Mouse (Mus musculus): ENCODE data around the gene Cwc25.
"Not testable (repeated sequence)": the region's sequence is repeated elsewhere in the genome, so short reads cannot be mapped to it uniquely, and the experiment has no call there.

Gene Cwc25

GRCm38 (mm10) chr11:97775186-97775585 lies 8.8 kb upstream of the Cwc25 start:
- DNase-seq (ENCODE audit: low spot score): no peak

GRCm38 (mm10) chr11:97771410-97771809 lies 5.1 kb upstream of the Cwc25 start:
- DNase-seq (ENCODE audit: low spot score): no peak

DNA sequence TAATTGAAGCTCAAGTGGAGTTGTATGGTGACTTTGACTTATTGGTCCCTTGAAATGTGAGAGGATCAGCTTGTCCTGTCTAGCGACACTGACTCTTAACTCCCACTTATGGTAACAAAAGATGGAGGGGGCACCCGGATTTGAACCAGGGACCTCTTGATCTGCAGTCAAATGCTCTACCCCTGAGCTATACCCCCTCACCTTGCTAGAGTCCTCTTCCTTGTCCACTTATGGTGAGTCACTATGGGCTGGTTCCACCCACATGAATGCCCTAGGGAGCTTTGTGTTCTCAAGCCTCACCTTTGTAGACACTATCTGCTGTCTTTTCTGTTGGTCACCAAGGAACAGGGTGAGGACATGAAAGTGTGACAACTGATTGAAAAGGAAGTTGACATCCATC lies 3.3 kb upstream of the Cwc25 start:
- no peak for DNase-seq (ENCODE audit: low spot score)

GRCm38 (mm10) chr11:97761638-97762037 lies 4.7 kb downstream of the Cwc25 start:
- DNase-seq (ENCODE audit: low spot score): no peak

- no peak for DNase-seq (ENCODE audit: low spot score)
Observed at GRCm38 (mm10) chr11:97758942-97759341, 7.4 kb downstream of the Cwc25 start.

- DNase-seq (ENCODE audit: low spot score): no peak
Observed at GRCm38 (mm10) chr11:97758125-97758524, 8.2 kb downstream of the Cwc25 start.

DNA sequence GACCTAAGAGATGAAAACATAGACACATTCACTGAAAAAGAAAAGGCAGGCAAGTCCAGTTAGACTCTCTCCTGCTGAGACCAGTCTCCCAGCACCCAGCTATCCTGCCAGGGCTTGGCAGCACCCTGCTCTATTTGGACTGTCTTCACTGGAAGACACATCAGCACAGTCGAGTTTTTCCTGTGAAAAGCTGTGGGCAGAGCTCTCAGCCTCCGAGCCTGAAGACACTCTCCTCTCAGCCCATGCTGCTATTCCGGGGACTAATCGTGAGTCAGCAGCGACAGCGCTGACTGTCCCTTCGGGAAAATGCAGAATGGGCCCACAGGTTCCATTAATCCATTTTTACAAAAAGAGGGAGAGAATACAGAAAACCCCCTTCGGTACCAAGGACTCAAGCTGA lies 13.1 kb downstream of the Cwc25 start:
- DNase-seq (ENCODE audit: low spot score): no peak

- no peak for DNase-seq (ENCODE audit: low spot score)
Observed at GRCm38 (mm10) chr11:97748496-97748895, 17.9 kb downstream of the Cwc25 start.

GRCm38 (mm10) chr11:97747773-97748172 lies 18.6 kb downstream of the Cwc25 start:
- peak; percentile 26 for DNase-seq (ENCODE audit: low spot score)

GRCm38 (mm10) chr11:97745331-97745721 lies 21.0 kb downstream of the Cwc25 start:
- DNase-seq (ENCODE audit: low spot score): no peak

GRCm38 (mm10) chr11:97744718-97745330 lies 21.5 kb downstream of the Cwc25 start:
- peak; percentile 98 for DNase-seq (ENCODE audit: low spot score)

DNA sequence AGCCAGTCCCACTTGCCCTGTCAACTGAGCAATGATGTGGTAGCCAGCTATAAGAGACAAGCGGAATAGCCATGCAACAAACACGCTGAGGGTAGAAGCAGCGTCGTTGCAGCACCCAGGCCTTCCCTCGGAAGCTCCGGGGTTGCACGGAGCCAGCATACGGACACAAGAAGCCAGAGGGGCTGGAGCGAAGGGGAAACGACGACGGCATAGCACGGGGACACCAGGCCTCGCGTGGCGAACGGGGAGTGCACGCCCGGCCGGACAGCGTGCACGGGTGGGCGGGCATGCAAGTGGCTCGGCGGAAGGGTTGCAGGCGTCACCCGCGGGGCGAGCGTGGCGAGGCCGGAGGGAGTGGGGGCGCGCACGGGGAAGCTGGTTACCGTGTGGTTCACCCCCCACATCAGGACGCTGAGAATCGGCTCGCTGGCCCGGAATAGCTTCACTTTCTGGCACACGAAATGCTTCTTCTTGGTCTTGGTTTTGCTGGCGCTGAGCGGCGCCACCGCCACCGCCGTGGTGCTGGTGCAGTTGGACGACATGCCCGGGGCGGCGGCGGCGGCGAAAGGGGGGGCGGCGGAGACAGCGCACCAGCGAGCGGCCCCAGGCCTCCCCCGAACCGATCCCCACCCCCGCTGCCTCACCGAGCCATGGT lies 22.2 kb downstream of the Cwc25 start, which contains the start of gene Pip4k2b:
Pip4k2b (minus strand) TSS at position 642 of the 655 bp plus-strand sequence.
- no peak for DNase-seq (ENCODE audit: low spot score)

GRCm38 (mm10) chr11:97743423-97743822 lies 22.9 kb downstream of the Cwc25 start:
- DNase-seq (ENCODE audit: low spot score): no peak

DNA sequence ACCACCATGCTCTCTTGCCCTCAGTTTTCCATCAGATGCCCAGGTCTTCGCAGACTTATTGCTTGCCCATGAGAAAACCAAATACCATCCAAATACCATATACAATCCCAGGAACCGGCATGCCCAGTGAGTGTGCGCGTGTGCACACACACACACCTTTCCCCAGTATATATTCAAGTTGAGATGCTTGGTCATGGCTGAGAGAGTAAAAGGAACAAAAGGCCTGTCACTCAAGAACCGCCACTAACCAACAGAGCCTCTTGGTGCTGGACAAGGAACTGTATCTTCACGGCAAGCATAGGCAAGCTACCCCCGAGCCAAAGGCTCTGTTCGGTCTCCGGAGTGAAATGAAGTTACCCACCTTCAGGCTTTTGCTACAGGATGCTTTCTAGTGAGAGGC lies 23.8 kb downstream of the Cwc25 start:
- DNase-seq (ENCODE audit: low spot score): no peak

- no peak for DNase-seq (ENCODE audit: low spot score)
Observed at GRCm38 (mm10) chr11:97742157-97742556, 24.2 kb downstream of the Cwc25 start.

GRCm38 (mm10) chr11:97740190-97740589 lies 26.2 kb downstream of the Cwc25 start:
- DNase-seq (ENCODE audit: low spot score): peak; percentile 20

- DNase-seq (ENCODE audit: low spot score): no peak
Observed at GRCm38 (mm10) chr11:97739155-97739554, 27.2 kb downstream of the Cwc25 start.

DNA sequence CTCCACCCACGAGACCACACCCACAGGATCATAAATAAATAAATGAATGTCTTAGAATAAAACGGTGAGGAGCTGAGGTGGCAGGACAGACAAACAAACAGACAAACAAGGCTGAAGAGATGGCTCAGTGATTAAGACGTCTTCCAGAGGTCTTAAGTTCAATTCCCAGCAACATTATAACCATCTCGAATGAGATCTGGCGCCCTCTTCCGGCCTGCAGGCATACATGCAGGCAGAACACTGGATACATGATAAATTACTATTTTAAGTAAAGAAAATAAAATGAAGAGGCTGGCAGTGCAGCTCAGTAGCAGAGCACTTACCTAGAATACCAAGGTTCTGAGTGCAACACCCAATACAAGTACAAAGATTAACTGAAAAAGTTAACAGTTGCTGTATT lies 27.7 kb downstream of the Cwc25 start:
- no peak for DNase-seq (ENCODE audit: low spot score)

GRCm38 (mm10) chr11:97737600-97737999 lies 28.8 kb downstream of the Cwc25 start:
- no peak for DNase-seq (ENCODE audit: low spot score)

GRCm38 (mm10) chr11:97736645-97737044 lies 29.7 kb downstream of the Cwc25 start:
- no peak for DNase-seq (ENCODE audit: low spot score)

GRCm38 (mm10) chr11:97734810-97735209 lies 31.5 kb downstream of the Cwc25 start:
- DNase-seq (ENCODE audit: low spot score): not testable (repeated sequence)

DNA sequence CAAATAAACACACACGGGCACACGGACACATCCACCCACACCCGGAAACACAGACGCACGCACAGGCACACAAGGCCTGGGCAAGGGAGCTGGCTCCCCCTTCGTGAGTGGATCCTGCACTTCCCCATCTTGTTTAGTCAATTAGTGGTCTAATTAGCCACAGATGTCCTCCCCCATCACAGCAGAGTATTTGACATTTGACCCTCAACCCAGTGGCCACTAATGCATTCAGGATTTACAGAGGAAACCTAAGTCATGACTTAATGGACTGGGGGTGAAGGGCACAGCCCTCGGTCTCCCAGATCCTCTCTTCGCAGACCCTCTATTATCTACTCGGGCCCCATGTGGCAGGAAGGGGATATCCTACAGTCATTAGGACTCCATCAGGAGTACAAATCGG lies 32.7 kb downstream of the Cwc25 start:
- no peak for DNase-seq (ENCODE audit: low spot score)

DNA sequence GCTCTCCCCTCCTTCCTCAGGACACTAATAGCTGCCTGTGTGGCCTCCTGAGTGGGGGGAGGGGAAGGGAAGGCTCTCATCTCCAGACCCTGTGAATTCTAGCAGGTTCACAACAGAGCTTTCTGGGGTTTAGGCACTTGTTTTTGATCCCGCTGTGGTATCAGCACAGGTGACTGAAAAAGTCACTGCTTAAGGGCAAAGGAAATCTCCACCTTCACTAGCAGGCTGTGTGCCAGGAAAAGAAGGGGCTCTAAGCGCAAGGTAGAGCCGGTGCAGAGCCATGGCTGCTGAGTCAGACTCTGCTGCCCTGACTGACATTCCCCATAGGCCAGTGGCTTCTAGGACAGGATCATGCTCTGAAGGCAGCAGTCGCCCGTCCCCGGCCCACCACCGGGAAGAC lies 37.6 kb downstream of the Cwc25 start:
- no peak for DNase-seq (ENCODE audit: low spot score)

- no peak for DNase-seq (ENCODE audit: low spot score)
Observed at GRCm38 (mm10) chr11:97728311-97728710, 38.0 kb downstream of the Cwc25 start.

Data from ovary, postnatal 36 days (tissue).